Mouse (Mus musculus) pancreas, adult 10 weeks (tissue): Measurements from ENCODE around the gene Ins2. TPM values are rescaled to one million over a fixed set of nuclear protein-coding genes. Genes with fewer than 3 reads are reported as not detected.

Experiments
- polyA plus RNA-seq: library from polyadenylated mRNA; stranded (reverse); fragments of 350-450 nt; fragmentation: Illumina TruSeq; extraction: RNeasy Lipid Tissue Mini Kit (QIAGEN cat#74804); gene quantifications from one replicate; pipeline ENCODE4 v1.2.3, GENCODE M21; 2015; ENCODE audit warnings: low read depth, low replicate concordance; ENCODE audit not compliant: insufficient read depth

Gene Ins2
- 34,018 TPM for polyA plus RNA-seq

GRCm38 (mm10) chr7:142743281-142743680, at the start of gene Ins2:
Gene Ins2, minus strand, starts transcription at chr7:142743381.

DNA sequence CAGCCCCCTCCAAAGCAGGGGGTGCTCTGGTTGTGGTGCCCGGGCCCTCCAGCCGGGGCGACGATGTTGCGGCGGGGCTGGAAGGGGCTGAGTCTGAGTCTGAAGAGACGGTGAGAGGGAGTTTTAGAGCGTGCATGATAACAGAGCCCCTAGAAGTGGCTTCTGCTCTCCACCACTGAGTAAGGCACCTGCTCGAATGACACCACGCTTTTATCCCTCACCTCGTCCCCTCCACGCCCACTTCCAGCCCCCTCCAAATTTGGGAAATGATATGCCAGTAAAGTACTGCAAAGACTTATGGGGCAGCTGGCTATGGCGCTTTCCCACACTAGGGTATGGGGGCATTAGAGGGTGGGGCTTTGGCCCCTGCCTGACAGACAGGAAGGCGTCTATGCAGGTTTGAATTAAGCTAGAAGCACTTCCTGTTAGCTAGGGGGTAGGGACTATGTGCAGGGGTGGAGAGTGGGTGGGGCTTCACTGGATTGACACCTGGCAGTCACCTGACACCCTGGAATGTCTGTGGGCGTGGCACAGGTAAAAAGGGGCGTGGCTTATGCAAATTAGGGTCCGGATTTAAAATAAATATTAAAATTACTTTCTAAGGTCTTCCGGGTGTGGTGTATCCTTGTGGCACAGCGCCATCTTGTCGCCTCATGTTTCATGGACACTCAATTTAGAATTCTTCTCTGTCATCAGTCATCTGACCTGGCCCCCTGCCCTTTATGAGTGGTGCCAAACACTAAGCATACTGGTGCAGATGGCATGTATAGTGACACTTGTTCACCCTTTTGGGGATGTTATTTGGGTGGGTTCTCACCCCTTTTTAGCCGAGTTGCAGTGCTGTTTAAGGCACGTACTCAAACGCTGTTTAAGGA, 73.2 kb downstream of the Ins2 start, which contains the start of gene Gm49394:
TSS of gene Gm49394 (minus strand) at position 192 of the 875 bp plus-strand sequence.

DNA sequence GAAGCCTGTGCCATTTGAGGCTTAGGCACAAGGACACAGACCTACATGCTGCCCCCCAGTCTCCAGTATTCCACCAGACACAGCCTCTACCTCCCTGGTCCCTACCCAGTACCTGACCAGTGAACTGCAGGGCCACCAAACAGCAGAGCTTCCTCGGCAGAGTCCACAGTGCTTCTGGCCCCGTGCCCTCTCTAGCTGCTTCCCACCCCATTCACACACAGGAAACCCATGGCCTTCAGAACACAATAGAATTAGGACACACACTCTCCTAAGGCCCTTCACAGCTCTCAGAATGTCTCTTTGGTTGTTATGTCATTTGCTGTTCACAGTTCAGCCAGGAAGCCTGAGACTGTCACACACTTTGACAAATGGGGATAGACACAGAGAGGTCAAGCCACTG, 76.5 kb downstream of the Ins2 start, which contains the start of gene Igf2:
TSS of gene Igf2 (minus strand) at position 158 of the 400 bp plus-strand sequence.

Other genes with a start within 250 kb of the Ins2 start
- gene Tnnt3, start 244.5 kb downstream of the Ins2 start, polyA plus RNA-seq = not detected
- 17.2 TPM for gene Mrpl23, start 210.7 kb downstream of the Ins2 start, polyA plus RNA-seq
- gene Igf2, start 76.6 kb downstream of the Ins2 start, polyA plus RNA-seq = 11.9 TPM
- not detected for gene Gm49394, start 73.4 kb downstream of the Ins2 start, polyA plus RNA-seq
- gene Th, start 187.7 kb upstream of the Ins2 start, polyA plus RNA-seq = 2.3 TPM
- not detected for gene Ascl2, start 225.9 kb upstream of the Ins2 start, polyA plus RNA-seq